Mouse (Mus musculus) megakaryocyte-erythroid progenitor cell, adult 5-6 weeks (primary cell): ENCODE results near the gene Gramd4. TPM values are rescaled to one million over a fixed set of nuclear protein-coding genes. Genes with fewer than 3 reads are reported as not detected.

Experiments used
- ATAC-seq: replicated peaks from 2 replicates; pipeline ENCODE4 v1.8.0; 2016; ENCODE audit warnings: mild to moderate bottlenecking, inconsistent platforms; ENCODE audit not compliant: severe bottlenecking, poor library complexity, low FRiP score, low TSS enrichment
- total RNA-seq, 2 experiments: library from RNA; stranded (forward) in 1 of 2; stranded (reverse) in 1 of 2; fragments of 200-1000, 215-1000 nt in 1 of 2; fragments of >200 nt in 1 of 2; fragmentation: Nextera tagmentation in 1 of 2; gene quantifications; 2 replicates each; pipeline ENCODE4 v1.2.3; 2014 to 2017

The Gramd4 gene
- total RNA-seq (2014; fragmentation: Nextera tagmentation) = 24.9 and 41.8 TPM in 2 replicates
- total RNA-seq (2017) = 35.8 and 52.4 TPM in 2 replicates

DNA sequence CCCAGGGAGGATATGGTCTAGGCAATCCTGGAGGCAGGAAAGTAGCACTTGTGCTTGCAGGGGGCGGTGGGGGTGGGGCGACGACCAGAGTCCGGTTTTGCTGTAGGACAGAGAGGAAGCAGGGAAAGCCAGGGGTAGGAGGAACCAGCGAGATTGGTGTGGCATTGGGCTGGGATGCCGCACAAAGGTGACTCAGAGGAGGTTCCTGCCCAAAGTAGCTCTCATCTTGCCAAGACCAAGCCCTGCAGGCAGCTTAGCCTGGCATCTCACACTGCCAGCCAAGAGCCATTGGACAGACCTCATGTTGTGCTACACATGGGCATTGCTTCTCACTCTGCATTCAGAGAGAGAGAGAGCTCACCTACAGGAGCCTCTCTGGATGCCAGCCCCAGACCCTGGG, at the start of gene Gramd4:
TSS of gene Gramd4 (plus strand) at position 283 of the 400 bp plus-strand sequence.
- ATAC-seq = no peak

DNA sequence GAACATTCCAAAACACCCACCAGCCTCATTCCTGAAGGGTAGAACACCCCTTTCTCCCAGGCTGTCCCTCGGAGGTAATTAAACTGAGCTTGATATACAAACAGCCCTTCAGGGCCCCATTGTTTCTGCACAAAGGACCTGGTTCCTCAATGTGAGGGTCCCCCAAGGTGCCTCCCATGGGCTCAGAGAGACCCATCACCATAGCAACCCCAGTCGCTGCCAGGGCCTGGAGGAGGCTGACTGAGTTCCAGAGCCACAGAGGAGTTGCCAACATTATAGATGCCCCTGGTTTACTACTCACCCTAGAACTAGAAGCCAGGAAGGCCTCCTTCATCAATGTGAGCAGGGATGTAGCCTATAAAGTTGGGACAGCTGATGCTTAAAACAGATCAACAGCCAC, 44.4 kb upstream of the Gramd4 start:
- ATAC-seq = no peak

DNA sequence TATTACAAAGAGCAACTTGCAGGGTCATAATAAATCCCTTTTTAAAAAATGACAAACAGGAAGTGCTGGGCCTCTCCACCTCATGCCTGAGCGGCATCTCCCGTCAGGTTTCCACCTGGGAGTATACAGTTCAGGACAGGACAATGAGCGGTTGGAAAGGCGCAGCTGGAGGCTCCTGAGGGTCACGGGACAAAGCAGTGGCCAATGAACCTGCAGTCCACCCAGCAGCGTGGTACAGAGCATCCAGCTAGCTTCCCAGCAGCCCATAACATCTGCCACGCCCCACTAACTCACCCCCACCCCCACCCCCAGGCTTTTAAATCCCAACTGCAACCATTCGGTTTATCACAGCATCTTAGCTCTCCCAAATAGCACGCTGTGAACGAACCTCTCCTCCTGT, 43.8 kb upstream of the Gramd4 start:
- no peak for ATAC-seq

DNA sequence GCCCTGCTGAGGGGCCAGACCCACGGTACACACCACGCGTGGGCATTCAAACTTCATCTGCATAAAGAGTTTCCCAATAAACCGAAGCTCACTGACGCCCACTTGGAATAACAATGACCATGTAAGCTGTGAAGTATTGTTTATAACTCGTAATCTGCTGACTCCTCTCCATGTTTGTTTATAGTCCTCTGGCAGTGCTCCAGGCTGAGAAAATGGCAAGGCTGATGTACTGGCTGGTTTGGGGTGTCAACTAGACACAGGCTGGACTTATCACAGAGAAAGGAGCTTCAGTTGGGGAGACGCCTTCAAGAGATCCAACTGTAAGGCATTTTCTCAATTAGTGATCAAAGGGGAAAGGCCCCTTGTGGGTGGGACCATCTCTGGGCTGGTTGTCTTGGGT, 42.5 kb upstream of the Gramd4 start:
- ATAC-seq = no peak

GRCm38 (mm10) chr15:86015860-86016541, 41.5 kb upstream of the Gramd4 start:
- peak; percentile 79 for ATAC-seq

GRCm38 (mm10) chr15:86017336-86017735, 40.2 kb upstream of the Gramd4 start:
- no peak for ATAC-seq

DNA sequence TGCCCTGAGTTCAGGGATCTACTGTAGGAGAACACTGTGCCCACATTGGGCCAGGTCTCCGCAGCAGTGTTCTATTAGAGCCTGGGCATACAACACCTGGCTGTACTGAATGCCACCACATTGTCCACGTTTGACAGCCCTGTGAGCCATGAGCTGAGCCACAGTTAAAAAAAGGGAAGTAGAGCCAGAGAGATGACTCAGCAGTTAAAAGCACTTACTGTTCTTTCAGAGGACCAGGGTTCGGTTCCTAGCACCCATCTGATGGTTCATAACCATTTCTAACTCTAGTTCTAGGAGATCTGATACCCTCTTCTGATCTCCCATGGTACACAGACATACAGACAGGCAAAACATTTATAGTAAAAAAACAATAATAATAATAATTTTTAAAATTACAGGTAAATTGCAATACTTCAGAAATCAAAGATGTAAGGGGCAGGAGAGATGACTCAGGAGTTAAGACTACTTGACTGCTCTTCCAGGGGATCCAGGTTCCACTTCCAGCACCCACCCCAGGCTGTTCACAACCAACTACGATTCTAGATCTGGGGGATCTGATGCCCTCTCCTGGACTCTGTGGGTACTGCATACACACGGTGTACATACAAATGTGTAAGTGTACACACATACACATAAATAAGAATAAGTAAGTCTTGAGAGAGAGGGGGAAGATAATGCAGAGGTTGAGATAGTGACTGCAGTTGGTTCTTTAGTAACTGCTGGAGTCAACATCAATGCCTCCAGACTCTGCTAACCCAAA, 38.6 kb upstream of the Gramd4 start:
- ATAC-seq = no peak

DNA sequence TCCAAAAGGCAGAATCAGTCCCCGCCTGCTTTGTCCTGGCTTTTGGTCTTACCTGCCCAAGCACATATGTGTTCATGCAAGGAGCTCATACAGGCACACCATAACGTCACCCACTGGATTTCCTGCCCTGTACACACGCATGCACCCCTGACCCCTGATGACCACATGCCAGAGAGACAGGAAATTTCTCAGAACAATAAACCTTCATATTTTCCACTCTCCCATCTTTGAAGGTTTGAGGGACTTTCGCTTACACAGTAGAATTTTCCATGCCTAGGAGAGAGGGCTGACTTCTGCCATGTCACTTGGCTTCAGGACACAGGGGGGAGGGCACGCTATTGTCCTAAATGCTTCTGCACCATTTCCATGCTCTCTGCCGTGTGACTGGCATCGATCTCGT, 37.5 kb upstream of the Gramd4 start:
- no peak for ATAC-seq

GRCm38 (mm10) chr15:86021301-86021700, 36.2 kb upstream of the Gramd4 start:
- ATAC-seq = peak; percentile 50; the same call in 1 of the 2 replicates

- no peak for ATAC-seq
Measured at GRCm38 (mm10) chr15:86021971-86022370, 35.5 kb upstream of the Gramd4 start.

GRCm38 (mm10) chr15:86027871-86028270, 29.6 kb upstream of the Gramd4 start:
- ATAC-seq = no peak

GRCm38 (mm10) chr15:86029981-86030380, 27.5 kb upstream of the Gramd4 start:
- ATAC-seq = no peak

GRCm38 (mm10) chr15:86032811-86033190, 24.7 kb upstream of the Gramd4 start:
- ATAC-seq = peak; percentile 19

DNA sequence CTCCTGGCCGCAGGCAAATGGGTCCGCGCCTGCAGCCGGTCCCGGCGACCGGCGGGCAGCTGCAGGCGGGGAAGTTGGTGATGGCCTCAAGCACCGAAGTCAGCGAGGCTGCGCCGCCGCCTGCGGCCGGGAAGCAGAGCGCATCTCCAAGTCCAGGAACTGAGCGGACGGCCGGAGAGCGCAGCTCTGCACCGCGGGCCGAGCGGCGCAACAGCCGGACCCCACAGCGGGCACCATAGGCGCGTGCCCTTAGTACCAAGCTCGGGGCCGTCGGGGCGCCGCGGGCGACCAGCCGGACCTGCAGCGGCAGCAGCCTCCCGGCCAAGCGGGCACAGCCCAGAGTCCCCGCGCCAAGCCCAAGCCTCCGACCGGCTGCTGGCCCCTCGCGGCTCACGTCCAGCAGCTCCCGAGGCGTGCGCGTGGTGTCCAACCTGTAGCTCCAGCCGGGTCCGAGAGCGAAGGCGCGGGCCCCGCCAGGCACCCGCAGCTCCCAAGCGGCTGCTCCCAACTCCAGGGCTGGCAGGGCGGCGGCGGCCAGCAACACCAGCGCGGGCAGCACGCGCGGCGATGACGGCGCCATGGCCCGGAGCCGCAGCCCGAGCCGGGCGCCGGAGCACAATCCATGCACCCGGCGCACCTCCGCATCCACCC, 24.2 kb upstream of the Gramd4 start, which contains the start of gene Celsr1:
TSS of gene Celsr1 (minus strand) at position 587 of the 651 bp plus-strand sequence.
- ATAC-seq = no peak

GRCm38 (mm10) chr15:86034021-86034523, 23.4 kb upstream of the Gramd4 start:
- ATAC-seq = peak; percentile 48

- ATAC-seq = no peak
Measured at GRCm38 (mm10) chr15:86034781-86035360, 22.6 kb upstream of the Gramd4 start.

DNA sequence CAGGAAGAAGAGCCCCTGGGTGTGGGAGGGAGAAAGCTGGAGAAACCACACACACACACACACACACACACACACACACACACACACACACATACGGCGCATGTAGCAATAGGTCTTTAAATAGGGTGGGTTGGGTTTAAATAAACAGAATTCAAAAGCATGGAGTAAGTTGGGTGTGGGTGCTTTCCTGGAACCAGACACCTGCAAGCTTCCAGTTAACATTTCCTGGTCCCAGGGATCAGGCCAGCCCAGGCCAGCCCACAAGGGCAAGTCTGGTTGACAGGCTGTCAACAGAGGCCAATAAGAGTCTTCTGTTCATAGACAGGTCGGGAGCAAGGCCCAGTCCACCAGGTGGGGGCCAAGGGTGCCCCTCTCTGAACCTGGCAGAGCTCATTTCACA, 21.6 kb upstream of the Gramd4 start:
- ATAC-seq = no peak

DNA sequence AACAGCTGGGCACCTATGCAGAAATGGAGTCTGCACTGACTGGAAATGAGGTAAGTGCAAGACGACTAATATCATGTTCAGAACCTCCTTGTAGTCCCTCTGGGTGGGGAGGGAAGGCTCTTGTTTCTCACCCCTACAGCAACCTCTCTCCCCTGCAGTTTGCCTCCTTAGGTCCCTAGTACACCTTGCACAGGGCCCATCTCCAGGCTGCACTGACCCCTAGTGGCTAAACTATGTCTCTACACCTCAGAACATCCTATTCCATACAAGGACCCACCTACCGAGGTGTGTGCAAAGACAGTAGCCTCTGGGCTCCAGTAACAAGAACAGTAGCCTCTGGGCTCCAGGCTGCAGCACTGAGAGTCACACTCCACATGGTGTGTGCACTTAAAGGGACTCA, 18.7 kb upstream of the Gramd4 start:
- ATAC-seq = peak; percentile 74

- ATAC-seq = no peak
Measured at GRCm38 (mm10) chr15:86041421-86041820, 16.1 kb upstream of the Gramd4 start.

DNA sequence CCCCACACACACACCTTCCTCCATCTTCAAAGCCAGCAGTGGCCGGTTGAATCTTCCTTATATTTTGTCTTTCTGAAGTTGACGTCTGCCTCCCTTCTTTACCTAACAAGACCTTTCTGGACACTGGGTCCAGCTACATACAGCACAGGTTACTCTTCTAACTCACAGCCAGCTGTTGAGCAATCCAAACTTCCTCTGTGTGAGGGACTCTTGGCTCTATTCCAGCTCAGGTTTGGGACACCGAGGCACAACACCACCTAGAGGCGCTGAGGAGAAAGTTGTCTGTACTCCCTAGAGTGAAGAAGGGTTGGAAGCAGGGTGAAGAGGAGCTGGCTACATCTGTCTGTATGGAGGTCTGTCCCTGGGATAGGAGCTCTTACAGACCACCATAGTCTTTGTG, 15.1 kb upstream of the Gramd4 start:
- ATAC-seq = peak; percentile 60; the same call in 1 of the 2 replicates
